Mouse (Mus musculus) liver, adult 2 months (tissue): ENCODE measurements around the gene Ncor1. TPM values are rescaled to one million over a fixed set of nuclear protein-coding genes. Genes with fewer than 3 reads are reported as not detected.

ENCODE experiments used
- DNase-seq: peaks from one replicate; pipeline ENCODE4 v3.0.0-alpha.2; 2011; ENCODE audit warnings: low read depth, low spot score; ENCODE audit errors: extremely low read depth
- H3K27ac ChIP-seq: fragments of 200-500 bp; replicated peaks from 2 replicates; pipeline ENCODE4 v1.5.1; 2012; ENCODE audit warnings: low read depth, mild to moderate bottlenecking, control low read depth, inconsistent platforms, low read length; ENCODE audit not compliant: insufficient read depth
- H3K27me3 ChIP-seq: fragments of 200-500 bp; 2 replicates; pipeline ENCODE4 v1.6.1; 2012; ENCODE audit warnings: mild to moderate bottlenecking, moderate library complexity, low read length, inconsistent platforms; ENCODE audit not compliant: control insufficient read depth, insufficient read depth
- H3K36me3 ChIP-seq: fragments of 200-500 bp; 2 replicates; pipeline ENCODE4 v1.6.1; 2012; ENCODE audit warnings: low read length, inconsistent platforms; ENCODE audit not compliant: control insufficient read depth, insufficient read depth
- H3K4me1 ChIP-seq: fragments of 200-500 bp; 2 replicates; pipeline ENCODE4 v1.6.1; 2011; ENCODE audit warnings: low read length; ENCODE audit not compliant: control insufficient read depth, insufficient read depth
- H3K4me3 ChIP-seq: fragments of 200-500 bp; 2 replicates; pipeline ENCODE4 v1.5.1; 2011; ENCODE audit warnings: low read depth, mild to moderate bottlenecking, control low read depth, low read length, moderate library complexity; ENCODE audit not compliant: insufficient read depth
- H3K79me2 ChIP-seq: fragments of 200-500 bp; 2 replicates; pipeline ENCODE4 v1.6.1; 2012; ENCODE audit warnings: inconsistent platforms, mild to moderate bottlenecking, low read length, moderate library complexity; ENCODE audit not compliant: control insufficient read depth, insufficient read depth
- H3K9ac ChIP-seq: fragments of 200-500 bp; 2 replicates; pipeline ENCODE4 v1.6.1; 2012; ENCODE audit warnings: low read depth, mild to moderate bottlenecking, control low read depth, inconsistent platforms, low read length
- CTCF ChIP-seq: fragments of 200-500 bp; IDR thresholded peaks from 2 replicates; pipeline ENCODE4 v1.5.1; 2011; ENCODE audit warnings: low read depth, low read length, control low read depth
- POLR2A ChIP-seq: fragments of 200-500 bp; IDR thresholded peaks from 2 replicates; pipeline ENCODE4 v1.6.1; 2011; ENCODE audit warnings: low read length, control low read depth; ENCODE audit not compliant: insufficient read depth; ENCODE audit errors: extremely low read depth
- WGBS: fragments of 180-500 bp; shearing (Covaris S2); methylation state at CpG from one replicate; pipeline ENCODE4 v1.1.7; 2018; 5-methylcytosine and 5-hydroxymethylcytosine counted together
- polyA plus RNA-seq: library from polyadenylated mRNA; depleted of rRNA; stranded (reverse); fragments of >200 nt; gene quantifications from 2 replicates; pipeline ENCODE4 v1.2.3, GENCODE M21; 2012
- total RNA-seq: library from RNA; depleted of rRNA; stranded (reverse); fragments of >200 nt; gene quantifications from 2 replicates; pipeline ENCODE4 v1.2.3, GENCODE M21; 2014

The Ncor1 gene
- total and polyA plus RNA-seq, 2 experiments = 46.8 to 51.4 TPM

DNA sequence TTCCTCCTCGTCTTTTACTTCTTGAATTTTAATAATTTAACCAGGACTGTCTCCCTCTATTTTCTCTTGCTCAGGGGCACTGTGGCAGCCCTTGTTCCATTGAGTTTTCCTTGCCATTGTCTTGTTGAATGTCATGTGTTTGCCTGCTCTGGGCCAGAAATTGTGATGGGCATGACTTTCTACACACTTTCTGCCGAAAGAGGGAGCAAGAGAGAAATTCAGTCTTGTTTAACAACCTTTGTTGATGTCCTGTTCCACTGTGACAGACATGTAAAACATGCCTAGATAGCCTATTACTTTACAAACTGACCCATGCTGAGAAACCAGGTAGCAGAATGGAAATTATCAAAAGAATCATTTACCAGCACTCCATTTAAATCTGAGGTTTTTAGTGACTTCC, 33.8 kb downstream of the Ncor1 start:
- TF ChIP-seq POLR2A = no peak
- TF ChIP-seq CTCF = peak; percentile 29; the same call in 1 of the 2 replicates
- H3K27ac ChIP-seq = no peak overlapping the region
- no peak overlapping the region for H3K4me3 ChIP-seq
- H3K9ac ChIP-seq = no peak overlapping the region
- peak; percentile 61 for DNase-seq
- WGBS = 51% methylated on average over 2 of the region's 2 CpGs
- H3K4me1 ChIP-seq = no peaks in the 10 kb centered on the region
- no peaks in the 10 kb centered on the region for H3K27me3 ChIP-seq
- H3K79me2 ChIP-seq = peaks cover 13% of the 10 kb centered on the region; the same call in 1 of the 2 replicates
- peaks cover 24% of the 10 kb centered on the region for H3K36me3 ChIP-seq

GRCm38 (mm10) chr11:62415026-62415425, 43.3 kb downstream of the Ncor1 start:
- Histone ChIP-seq H3K79me2 (peaks cover 3% of the 10 kb centered on the region; the same call in 1 of the 2 replicates), H3K36me3 (peaks cover 35% of the 10 kb centered on the region), H3K4me1 (peaks cover 2% of the 10 kb centered on the region; the same call in 1 of the 2 replicates), H3K27me3 (no peaks in the 10 kb centered on the region), H3K9ac (no peak overlapping the region), H3K4me3 (no peak overlapping the region), H3K27ac (no peak overlapping the region)
- DNase-seq = no peak
- TF ChIP-seq POLR2A (no peak), CTCF (no peak)
- WGBS = 82% methylated on average over 4 of the region's 4 CpGs

DNA sequence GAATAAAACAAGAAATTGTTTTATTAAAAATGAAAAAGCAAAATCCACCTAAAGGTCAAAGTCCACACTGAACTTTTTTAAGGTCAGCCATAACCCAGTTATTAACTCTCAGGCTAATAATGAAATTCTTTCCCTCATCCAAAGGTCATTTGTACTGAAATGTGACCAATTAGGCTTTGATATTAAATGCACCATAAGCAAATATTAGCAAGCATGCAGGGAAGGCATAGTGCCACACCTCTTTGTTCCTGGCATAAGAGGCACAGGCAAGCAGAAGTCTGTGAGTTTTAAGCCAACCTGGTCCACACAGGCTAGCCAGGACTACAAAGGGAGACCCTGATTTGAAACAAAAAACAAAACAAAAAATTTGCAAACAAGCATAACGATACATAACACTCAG, 48.7 kb downstream of the Ncor1 start:
- H3K27ac ChIP-seq = peak overlapping the region; percentile 79
- peaks cover 31% of the 10 kb centered on the region for H3K36me3 ChIP-seq
- no peaks in the 10 kb centered on the region for H3K27me3 ChIP-seq
- H3K4me1 ChIP-seq = peaks cover 4% of the 10 kb centered on the region
- WGBS = 79% methylated on average over 1 of the region's 1 CpGs
- DNase-seq = peak; percentile 84
- no peak overlapping the region for H3K4me3 ChIP-seq
- no peak overlapping the region for H3K9ac ChIP-seq
- H3K79me2 ChIP-seq = no peaks in the 10 kb centered on the region; the same call in 1 of the 2 replicates
- TF ChIP-seq CTCF (no peak), POLR2A (no peak)

- Histone ChIP-seq H3K79me2 (no peaks in the 10 kb centered on the region; the same call in 1 of the 2 replicates), H3K36me3 (peaks cover 30% of the 10 kb centered on the region), H3K9ac (no peak overlapping the region), H3K4me1 (peaks cover 4% of the 10 kb centered on the region), H3K4me3 (no peak overlapping the region), H3K27me3 (no peaks in the 10 kb centered on the region), H3K27ac (no peak overlapping the region)
- TF ChIP-seq CTCF = no peak
- no peak for DNase-seq
- WGBS = 99% methylated on average over 2 of the region's 2 CpGs
Measured at GRCm38 (mm10) chr11:62408848-62409247, 49.5 kb downstream of the Ncor1 start.

GRCm38 (mm10) chr11:62396405-62396804, 61.9 kb downstream of the Ncor1 start:
- WGBS = 90% methylated on average over 2 of the region's 2 CpGs
- DNase-seq = peak; percentile 52
- no peak overlapping the region for H3K4me3 ChIP-seq
- no peaks in the 10 kb centered on the region for H3K27me3 ChIP-seq
- no peaks in the 10 kb centered on the region for H3K4me1 ChIP-seq
- H3K27ac ChIP-seq = no peak overlapping the region
- H3K79me2 ChIP-seq = no peaks in the 10 kb centered on the region; the same call in 1 of the 2 replicates
- TF ChIP-seq CTCF (0 out of 2 replicates have a peak, but pooled peaks have one; percentile 21), POLR2A (no peak)
- peaks cover 56% of the 10 kb centered on the region for H3K36me3 ChIP-seq
- no peak overlapping the region for H3K9ac ChIP-seq

DNA sequence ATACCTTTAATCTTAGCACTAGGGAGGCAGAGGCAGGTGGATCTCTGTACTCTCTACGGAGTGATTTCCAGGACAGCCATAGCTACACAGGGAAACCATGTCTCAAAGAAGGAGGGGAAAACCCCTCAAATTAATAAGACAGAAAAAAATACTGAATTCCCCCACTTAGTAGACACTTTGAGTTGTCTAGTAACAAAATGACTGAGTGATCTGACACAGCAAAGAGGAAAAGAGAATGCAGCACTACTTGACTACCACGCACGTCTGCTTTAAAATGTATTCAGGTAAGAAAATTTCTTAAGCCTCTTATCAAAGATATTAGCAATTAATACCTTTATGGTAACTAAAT, 70.0 kb downstream of the Ncor1 start:
- 97% methylated on average over 3 of the region's 3 CpGs for WGBS
- no peak for TF ChIP-seq POLR2A
- TF ChIP-seq CTCF = no peak
- H3K4me1 ChIP-seq = no peaks in the 10 kb centered on the region
- no peaks in the 10 kb centered on the region for H3K27me3 ChIP-seq
- H3K36me3 ChIP-seq = peaks cover 52% of the 10 kb centered on the region
- no peak overlapping the region for H3K9ac ChIP-seq
- no peaks in the 10 kb centered on the region for H3K79me2 ChIP-seq
- no peak overlapping the region for H3K4me3 ChIP-seq
- H3K27ac ChIP-seq = no peak overlapping the region
- DNase-seq = no peak
